Mouse (Mus musculus): ENCODE data around the gene Clic1.

Gene Clic1

DNA sequence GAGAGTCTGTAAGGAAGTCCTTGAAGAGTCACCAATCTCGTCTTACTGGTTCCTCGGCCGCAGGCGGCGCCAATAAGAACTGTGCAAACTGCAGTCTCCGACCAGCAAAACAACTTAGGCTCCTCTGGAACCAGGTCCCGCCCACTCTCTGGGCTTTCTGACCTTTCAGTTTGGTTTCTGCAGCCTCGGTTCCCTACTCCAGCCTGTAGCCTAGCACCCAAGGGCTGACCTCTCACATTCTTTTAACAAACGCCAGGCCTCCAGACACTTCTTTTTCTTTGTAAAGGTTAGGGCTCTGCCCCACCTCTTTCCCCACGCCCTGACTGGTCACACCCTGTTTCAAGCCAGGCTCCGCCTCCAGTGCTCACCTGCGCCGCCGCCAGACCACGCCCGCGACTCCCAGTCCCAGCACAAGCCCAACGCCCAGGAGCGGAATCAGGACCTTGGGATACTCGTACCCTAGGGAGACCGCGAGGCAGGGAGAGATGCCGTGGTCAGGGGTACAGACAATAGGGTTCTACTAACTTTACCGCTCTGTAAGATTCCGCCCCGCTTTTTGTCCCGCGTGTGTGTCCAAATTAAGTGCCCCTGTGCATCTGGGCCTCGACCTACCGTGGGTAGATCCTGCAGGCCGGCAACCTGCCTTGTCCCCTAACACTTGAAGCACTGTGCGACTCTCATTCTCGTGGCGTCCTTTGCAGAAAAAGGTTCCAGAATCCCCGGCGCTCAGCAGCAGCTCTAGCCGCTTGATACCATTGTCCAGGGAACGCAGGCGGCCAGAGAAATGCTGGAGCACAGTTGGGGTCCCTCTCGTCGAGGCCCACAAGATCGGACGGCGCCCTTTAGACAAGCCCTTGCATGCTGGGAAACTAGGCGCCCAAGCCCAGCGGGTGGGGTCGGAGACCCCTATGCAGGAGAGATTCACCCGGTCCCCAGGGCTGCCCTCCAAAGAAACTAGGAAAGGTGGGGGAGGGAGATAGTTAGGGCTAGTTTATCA, 15.5 kb downstream of the Clic1 start, which contains the start of gene Ly6g6c:
Gene Ly6g6c (plus strand): TSS at position 438 of the 997 bp plus-strand sequence.
- DNase-seq (ENCODE audit: low read depth, low spot score): peak; percentile 59

- DNase-seq (ENCODE audit: low read depth, low spot score): no peak
Measured at GRCm38 (mm10) chr17:35066084-35066483, 16.3 kb downstream of the Clic1 start, which contains the start of gene Mpig6b. TSS of gene Mpig6b (minus strand) at chr17:35066184.

GRCm38 (mm10) chr17:35068213-35068914, 18.6 kb downstream of the Clic1 start:
- no peak for DNase-seq (ENCODE audit: low read depth, low spot score)

DNA sequence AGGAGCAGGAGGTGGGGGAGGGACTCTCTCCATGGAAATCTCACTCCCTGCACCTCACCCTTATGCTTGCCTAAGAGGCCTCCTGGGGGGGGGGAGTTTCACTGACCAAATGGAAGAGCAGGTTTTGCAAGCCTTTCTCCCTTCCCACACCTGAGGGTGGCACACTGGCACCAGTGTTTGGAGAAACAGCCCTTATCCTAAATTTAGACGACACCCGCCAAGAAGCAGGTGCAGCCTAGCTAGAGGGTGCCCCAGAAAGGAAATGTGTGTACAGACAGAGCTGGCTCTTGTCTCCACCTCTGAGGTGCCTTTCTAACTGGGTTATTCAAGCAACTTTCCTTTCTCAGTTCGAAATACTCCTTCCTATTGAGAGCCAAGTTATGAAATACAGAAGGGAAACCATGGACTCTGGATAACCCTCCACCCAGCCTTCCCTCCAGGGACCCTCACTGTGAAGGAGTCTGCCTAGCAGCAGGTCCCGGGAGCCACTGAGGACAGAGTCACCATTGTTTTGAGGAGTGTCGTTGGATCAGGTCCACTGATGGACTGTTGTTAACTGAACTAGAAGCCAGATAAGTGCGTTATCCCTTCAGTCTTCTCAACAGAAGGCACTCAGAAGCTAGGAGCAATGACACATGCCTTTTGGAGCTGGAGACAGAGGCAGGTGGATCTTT, 20.9 kb downstream of the Clic1 start:
- DNase-seq (ENCODE audit: low read depth, low spot score): no peak

GRCm38 (mm10) chr17:35071454-35071853, 21.7 kb downstream of the Clic1 start:
- DNase-seq (ENCODE audit: low read depth, low spot score): no peak

- no peak for DNase-seq (ENCODE audit: low read depth, low spot score)
Measured at GRCm38 (mm10) chr17:35074097-35074496, 24.3 kb downstream of the Clic1 start.

DNA sequence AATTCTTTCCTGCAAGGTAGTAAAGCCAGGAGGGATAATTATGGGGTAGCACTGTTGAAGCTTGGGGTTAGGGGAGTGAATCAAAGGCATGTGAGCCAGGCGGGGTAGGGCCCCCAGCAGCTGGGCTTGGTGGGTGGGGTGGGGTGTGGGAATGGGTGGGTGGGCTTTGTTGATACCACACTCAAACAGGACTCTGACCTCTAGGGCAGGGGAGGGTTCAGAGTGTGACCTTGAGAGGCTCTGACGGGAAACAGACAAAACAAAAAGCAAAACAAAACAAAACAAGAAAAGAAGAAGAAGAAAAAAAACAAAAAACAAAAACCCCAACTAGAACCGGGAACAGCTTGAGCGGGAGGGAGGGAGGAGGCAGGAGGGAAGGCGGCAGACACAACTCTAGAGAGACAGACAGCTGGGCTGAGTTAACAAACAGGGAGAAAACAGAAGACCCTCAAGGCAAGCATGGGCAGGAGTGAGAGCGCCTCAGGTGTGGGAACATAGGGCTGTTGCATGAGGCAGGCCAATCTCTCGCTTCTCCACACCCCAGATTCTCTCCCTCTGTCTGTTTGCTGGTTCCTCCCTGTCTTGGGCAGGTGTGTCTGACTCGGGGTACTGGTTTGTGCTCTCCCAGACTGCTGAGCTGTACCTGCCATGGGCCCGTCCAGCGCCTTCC, 26.9 kb downstream of the Clic1 start, which contains the start of gene Ly6g6e:
Gene Ly6g6e (plus strand): TSS at position 396 of the 670 bp plus-strand sequence.
- no peak for DNase-seq (ENCODE audit: low read depth, low spot score)

GRCm38 (mm10) chr17:35077285-35077684, 27.5 kb downstream of the Clic1 start:
- DNase-seq (ENCODE audit: low read depth, low spot score): no peak

DNA sequence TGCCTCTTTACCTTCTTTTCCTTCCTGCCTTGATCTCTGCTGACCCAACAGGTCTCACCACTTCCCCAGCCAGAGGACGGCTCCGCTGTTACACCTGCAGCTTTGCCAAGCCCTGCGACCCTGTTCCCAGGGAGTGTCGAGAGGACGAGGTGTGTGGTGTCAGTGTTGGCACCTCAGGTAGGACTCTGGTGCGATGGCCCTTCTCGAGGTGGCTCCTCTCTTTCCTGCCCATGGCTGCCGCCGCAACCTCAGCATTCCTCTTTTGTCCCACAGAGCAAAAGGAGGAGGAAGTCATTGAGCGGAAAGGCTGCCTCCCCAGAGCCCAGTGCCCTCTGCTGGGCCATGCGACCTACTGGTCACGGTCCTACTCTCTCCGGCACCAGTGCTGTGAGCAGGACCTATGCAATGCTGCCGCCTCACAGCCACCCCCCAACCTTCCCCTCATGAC, 28.0 kb downstream of the Clic1 start, which contains the start of gene Ly6g6d:
Gene Ly6g6d (minus strand): TSS at position 280 of the 448 bp plus-strand sequence.
- DNase-seq (ENCODE audit: low read depth, low spot score): no peak

GRCm38 (mm10) chr17:35079778-35080177, 30.0 kb downstream of the Clic1 start:
- no peak for DNase-seq (ENCODE audit: low read depth, low spot score)

- DNase-seq (ENCODE audit: low read depth, low spot score): no peak
Measured at GRCm38 (mm10) chr17:35080248-35080647, 30.5 kb downstream of the Clic1 start.

DNA sequence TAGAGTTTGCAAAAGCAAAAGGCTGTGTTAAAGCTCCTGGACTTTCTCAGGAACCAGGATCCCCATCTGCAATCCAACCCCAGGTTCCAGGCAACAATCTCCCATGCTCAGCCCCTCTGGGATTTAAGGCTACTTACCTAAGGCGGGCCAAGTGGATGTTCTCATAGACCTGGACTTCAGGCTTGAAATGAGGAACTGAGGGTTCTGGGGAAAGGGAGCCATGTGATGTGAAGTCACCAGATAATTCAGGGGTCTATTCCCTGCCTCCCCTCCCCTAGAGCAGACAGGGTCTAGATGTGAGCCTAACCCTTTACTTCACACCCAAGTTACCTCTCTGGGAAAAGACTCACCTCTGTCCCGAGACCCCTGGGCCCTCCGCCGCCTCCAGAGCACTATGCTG, 30.9 kb downstream of the Clic1 start:
- no peak for DNase-seq (ENCODE audit: low read depth, low spot score)

- no peak for DNase-seq (ENCODE audit: low read depth, low spot score)
Measured at GRCm38 (mm10) chr17:35082841-35083576, 33.2 kb downstream of the Clic1 start.

GRCm38 (mm10) chr17:35083929-35084497, 34.2 kb downstream of the Clic1 start:
- no peak for DNase-seq (ENCODE audit: low read depth, low spot score)

DNA sequence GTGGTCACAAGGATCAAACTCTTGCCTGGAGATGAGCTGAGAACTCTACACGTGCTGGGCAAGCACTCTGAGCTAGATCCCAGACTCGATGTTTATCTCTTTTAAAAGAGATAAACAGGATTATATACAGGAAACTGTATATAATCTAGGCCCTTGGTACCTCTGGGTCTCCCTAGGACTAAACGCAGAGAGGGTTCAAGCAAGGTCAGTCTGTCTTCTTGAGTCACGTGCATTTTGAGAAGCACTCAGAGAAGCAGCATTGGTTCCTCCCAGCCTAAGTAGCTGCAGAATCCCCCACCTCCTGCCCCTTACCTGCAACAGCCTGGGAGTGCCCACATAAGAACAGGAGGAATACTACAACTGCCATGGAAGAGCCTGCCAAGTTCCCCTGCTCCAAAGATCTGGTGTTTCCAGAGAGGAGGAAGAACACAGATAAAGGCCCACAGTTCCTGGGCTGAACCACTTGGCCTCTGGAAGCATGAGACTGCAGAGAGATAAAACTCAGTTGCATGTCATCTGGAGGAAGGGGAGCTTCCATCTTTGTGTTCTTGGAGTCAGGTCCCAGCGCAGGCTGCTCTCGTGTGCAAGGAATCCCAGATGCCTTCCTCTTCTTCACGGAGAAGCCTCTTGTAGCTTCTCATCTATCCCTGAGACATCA, 35.6 kb downstream of the Clic1 start, which contains the start of gene Ly6g6f:
Gene Ly6g6f (minus strand): TSS at position 403 of the 658 bp plus-strand sequence.
- DNase-seq (ENCODE audit: low read depth, low spot score): no peak

GRCm38 (mm10) chr17:35088151-35088550, 38.4 kb downstream of the Clic1 start:
- DNase-seq (ENCODE audit: low read depth, low spot score): no peak

DNA sequence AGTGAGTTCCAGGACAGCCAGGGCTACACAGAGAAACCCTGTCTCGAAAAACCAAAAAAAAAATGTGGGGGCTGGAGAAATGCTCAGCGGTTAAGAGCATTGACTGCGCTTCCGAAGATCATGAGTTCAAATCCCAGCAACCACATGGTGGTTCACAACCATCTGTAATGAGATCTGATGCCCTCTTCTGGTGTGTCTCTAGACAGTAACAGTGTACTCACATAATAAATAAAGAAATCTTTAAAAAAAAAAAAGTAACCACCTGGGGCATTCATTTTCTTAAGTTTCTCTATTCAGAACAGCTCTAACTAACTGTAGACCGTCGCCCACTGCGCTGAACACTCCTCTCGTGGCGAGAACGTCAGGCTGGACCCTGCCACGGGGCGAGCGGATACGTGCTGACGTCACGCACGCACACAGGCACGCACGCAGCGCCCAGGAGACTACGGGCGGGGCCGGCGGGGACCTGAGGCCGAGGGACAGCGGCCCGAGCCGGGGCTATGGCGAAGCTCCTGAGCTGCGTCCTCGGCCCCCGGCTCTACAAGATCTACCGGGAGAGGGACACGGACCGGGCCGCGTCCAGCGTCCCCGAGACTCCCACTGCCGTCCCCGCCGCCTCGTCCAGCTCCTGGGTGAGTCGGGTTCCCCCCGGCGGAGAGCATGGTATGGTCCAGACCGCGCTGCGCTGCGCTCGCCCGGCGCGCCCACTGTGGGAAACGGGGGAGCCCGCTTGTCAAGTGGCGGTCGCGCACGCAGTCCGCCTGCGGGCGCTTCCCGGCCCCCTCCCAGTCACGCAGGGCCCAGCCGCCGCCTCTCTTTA, 39.3 kb downstream of the Clic1 start, which contains the start of gene Abhd16a:
Gene Abhd16a (plus strand): TSS at position 439 of the 820 bp plus-strand sequence.
- peak; percentile 94 for DNase-seq (ENCODE audit: low read depth, low spot score)
